14 mouse cellular contexts compared by ENCODE assay signal in genomic region chr11:78555623-78556022, GRCm38 (mm10). TPM values are rescaled to one million over a fixed set of nuclear protein-coding genes. Genes with fewer than 3 reads are reported as not detected.
DNase-seq lines count a peak whose midpoint lies in the region; ATAC-seq and TF ChIP-seq lines count a peak whose summit lies in the region.
"Had no signal": no experiment of that assay in that cellular context is flagged by ENCODE, and none has a peak within 500 bp of the region (broad histone marks: within the 10 kb centered on the region; RNA-seq: fewer than 3 reads in every experiment).

No protein-coding gene starts in this region.

- H3K4me2 ChIP-seq in heart, embryonic 11.5 days: no peak overlapping the region
- no peak overlapping the region for H3K4me2 ChIP-seq in intestine, embryonic 14.5 days (ENCODE audit: low read length)
- no peak overlapping the region for H3K4me2 ChIP-seq in liver, embryonic 16.5 days (ENCODE audit: low read depth, low read length)
- H3K4me2 ChIP-seq: embryonic facial prominence, embryonic 13.5 days; forebrain, embryonic 13.5 days had no signal

- TF ChIP-seq POLR2A in MEL (IDR thresholded peaks at IDR 0.05; ENCODE audit: control insufficient read depth in 1 of 2, insufficient read depth in 1 of 2, low read depth in 1 of 2, low read length in 2 of 2, poor library complexity in 1 of 2): no peak

- no peak overlapping the region; the same call in 1 of the 2 replicates for H3K9ac ChIP-seq in heart, embryonic 11.5 days (ENCODE audit: low read depth, low read length)
- peak overlapping the region; percentile 44 for H3K9ac ChIP-seq in MEL (ENCODE audit: control insufficient read depth, low read depth, low read length, poor library complexity, severe bottlenecking)
- H3K9ac ChIP-seq in intestine, embryonic 14.5 days (ENCODE audit: low read length): no peak overlapping the region
- H3K9ac ChIP-seq in liver, embryonic 16.5 days (ENCODE audit: low read depth, low read length): peak overlapping the region; percentile 7; the same call in 1 of the 2 replicates
- H3K9ac ChIP-seq: embryonic facial prominence, embryonic 13.5 days; forebrain, embryonic 13.5 days had no signal

- H3K27ac ChIP-seq in heart, embryonic 11.5 days (ENCODE audit: low read depth, low read length): peak overlapping the region; percentile 60
- peak overlapping the region; percentile 77 for H3K27ac ChIP-seq in MEL (ENCODE audit: control insufficient read depth, low read depth, low read length)
- H3K27ac ChIP-seq in intestine, embryonic 14.5 days (ENCODE audit: low read depth): peak overlapping the region; percentile 24; the same call in 1 of the 2 replicates
- H3K27ac ChIP-seq in liver, embryonic 16.5 days (ENCODE audit: low read length): peak overlapping the region; percentile 78
- H3K27ac ChIP-seq: embryonic facial prominence, embryonic 13.5 days; forebrain, embryonic 13.5 days; layer of hippocampus, adult 2 months had no signal

- peaks cover 12% of the 10 kb centered on the region for H3K4me1 ChIP-seq in heart, embryonic 11.5 days (ENCODE audit: control insufficient read depth, insufficient read depth, low read length)
- H3K4me1 ChIP-seq in MEL (ENCODE audit: control insufficient read depth in 1 of 2, insufficient read depth in 2 of 2, low read length in 2 of 2): peaks cover 24% of the 10 kb centered on the region in 2 experiments
- peaks cover 5% of the 10 kb centered on the region; the same call in 1 of the 2 replicates for H3K4me1 ChIP-seq in intestine, embryonic 14.5 days (replicated peaks; ENCODE audit: control insufficient read depth, insufficient read depth, low read length)
- H3K4me1 ChIP-seq in liver, embryonic 16.5 days (ENCODE audit: control insufficient read depth, low read depth, low read length): peaks cover 22% of the 10 kb centered on the region

- DNase-seq in heart, postnatal 25 days (ENCODE audit: low spot score): no peak
- peak; percentile 70 for DNase-seq in MEL (ENCODE audit: low read depth, low spot score)
- DNase-seq in intestine, embryonic 14.5 days (ENCODE audit: low spot score): no peak
- no peak for DNase-seq in right cerebral cortex, adult 18-20 months
- DNase-seq in thymus, adult 18-20 months: no peak
- DNase-seq: cerebellum, postnatal 14 days; kidney, adult 18-20 months had no signal

- H3K36me3 ChIP-seq in heart, embryonic 11.5 days (ENCODE audit: control insufficient read depth, insufficient read depth, low read length): no peaks in the 10 kb centered on the region
- peaks cover 0 to 22% of the 10 kb centered on the region in 2 experiments; a peak in 2 of 4 replicates for H3K36me3 ChIP-seq in MEL (ENCODE audit: control insufficient read depth in 1 of 2, insufficient read depth in 2 of 2, low read length in 2 of 2)
- no peaks in the 10 kb centered on the region for H3K36me3 ChIP-seq in intestine, embryonic 14.5 days (ENCODE audit: control insufficient read depth, insufficient read depth, low read length)
- no peaks in the 10 kb centered on the region for H3K36me3 ChIP-seq in liver, embryonic 16.5 days (ENCODE audit: control insufficient read depth, insufficient read depth)
- H3K36me3 ChIP-seq: embryonic facial prominence, embryonic 13.5 days; G1E had no signal

- H3K4me3 ChIP-seq in heart, embryonic 11.5 days (ENCODE audit: low read depth, low read length): no peak overlapping the region
- H3K4me3 ChIP-seq in MEL (ENCODE audit: control insufficient read depth in 1 of 2, insufficient read depth in 1 of 2, low read depth in 2 of 2, low read length in 2 of 2): no peak overlapping the region; a peak in 1 of 4 replicates
- no peak overlapping the region for H3K4me3 ChIP-seq in intestine, embryonic 14.5 days (ENCODE audit: low read depth, low read length)
- H3K4me3 ChIP-seq in liver, embryonic 16.5 days (ENCODE audit: low read depth, low read length): no peak overlapping the region
- H3K4me3 ChIP-seq: embryonic facial prominence, embryonic 13.5 days; forebrain, embryonic 13.5 days; layer of hippocampus, adult 2 months had no signal

- H3K79me2 ChIP-seq in MEL (ENCODE audit: control insufficient read depth, insufficient read depth, low read length, poor library complexity): no peaks in the 10 kb centered on the region

- H3K27me3 ChIP-seq in heart, embryonic 11.5 days (ENCODE audit: control insufficient read depth, insufficient read depth, low read length): no peaks in the 10 kb centered on the region
- H3K27me3 ChIP-seq in MEL (ENCODE audit: control insufficient read depth in 1 of 2, insufficient read depth in 2 of 2, low read length in 2 of 2): no peaks in the 10 kb centered on the region
- H3K27me3 ChIP-seq in intestine, embryonic 14.5 days (replicated peaks; ENCODE audit: control insufficient read depth, insufficient read depth, low read length): no peaks in the 10 kb centered on the region
- H3K27me3 ChIP-seq in liver, embryonic 16.5 days (ENCODE audit: control insufficient read depth, insufficient read depth, low read depth, low read length): no peaks in the 10 kb centered on the region
- H3K27me3 ChIP-seq: embryonic facial prominence, embryonic 13.5 days; forebrain, embryonic 13.5 days had no signal

- TF ChIP-seq CTCF in MEL (IDR thresholded peaks at IDR 0.05 in 2 of 3, conservative IDR thresholded peaks at IDR 0.05 in 1 of 3; ENCODE audit: control insufficient read depth in 1 of 3, insufficient read depth in 1 of 3, low read depth in 2 of 3, low read length in 3 of 3, poor library complexity in 1 of 3, severe bottlenecking in 1 of 3): no peak

- intact Hi-C loops in heart, postnatal 25 days (cut with DNase I): loop anchor here (10.0 kb wide), 1 partner anchor 369 kb away; the partner anchor contains the start of gene Nos2

- H3K9me3 ChIP-seq in heart, embryonic 11.5 days (replicated peaks; ENCODE audit: control insufficient read depth, low read length): no peaks in the 10 kb centered on the region
- H3K9me3 ChIP-seq in MEL (replicated peaks; ENCODE audit: insufficient read depth, low read length): no peaks in the 10 kb centered on the region
- no peaks in the 10 kb centered on the region for H3K9me3 ChIP-seq in intestine, embryonic 14.5 days (ENCODE audit: control insufficient read depth, low read length)
- no peaks in the 10 kb centered on the region for H3K9me3 ChIP-seq in liver, embryonic 16.5 days (replicated peaks; ENCODE audit: control insufficient read depth, low read length)
- H3K9me3 ChIP-seq: forebrain, embryonic 13.5 days had no signal

- no peak for ATAC-seq in heart, embryonic 11.5 days (replicated peaks; ENCODE audit: insufficient number of reproducible peaks, low FRiP score, low TSS enrichment)
- ATAC-seq in intestine, embryonic 14.5 days (replicated peaks; ENCODE audit: low FRiP score, low TSS enrichment, low read depth): no peak
- peak; percentile 9; the same call in 1 of the 2 replicates for ATAC-seq in liver, embryonic 16.5 days (ENCODE audit: low read depth)
- ATAC-seq in granulocyte monocyte progenitor cell, adult 5-6 weeks (replicated peaks; ENCODE audit: poor library complexity, severe bottlenecking): no peak
- ATAC-seq: forebrain, embryonic 13.5 days had no signal

- 68% methylated on average over 3 of the region's 3 CpGs for WGBS in heart, embryonic 11.5 days (ENCODE audit: insufficient replicate concordance)
- 74% methylated on average over 3 of the region's 3 CpGs for WGBS in intestine, embryonic 14.5 days
- WGBS in liver, embryonic 16.5 days (ENCODE audit: insufficient replicate concordance): 27% methylated on average over 3 of the region's 3 CpGs

- peak; percentile 49 to 70; a peak in 3 of 4 replicates for TF ChIP-seq EP300 in MEL (IDR thresholded peaks at IDR 0.05; ENCODE audit: low read depth in 1 of 2, low read length in 2 of 2)

- no peak for TF ChIP-seq RAD21 in MEL (IDR thresholded peaks at IDR 0.05; ENCODE audit: low read depth, low read length)

RNA-seq across cellular contexts. Expression of gene Tmem97, which starts 5.0 kb away (rescaled TPM):
- polyA plus RNA-seq in heart, embryonic 11.5 days (2014; fragmentation: Nextera tagmentation; extraction: Ambion mirVana): 82.4 and 88.3 TPM in 2 replicates
- 1 to 10 TPM; 5.3 to 5.5 TPM for total RNA-seq in heart, postnatal 25 days (2021)
- total RNA-seq in MEL (2012; rRNA removed): 204 and 207 TPM in 2 replicates
- polyA plus RNA-seq in MEL (2012; ENCODE audit: insufficient read depth in 1 of 2, insufficient read length in 2 of 2, low read depth in 1 of 2, low replicate concordance in 2 of 2, missing spikeins in 1 of 2): 100 to 1,000 TPM; 166 to 215 TPM
- polyA plus RNA-seq in intestine, embryonic 14.5 days (2014; fragmentation: Nextera tagmentation; extraction: Ambion mirVana): 131 and 160 TPM in 2 replicates
- polyA plus RNA-seq in liver, embryonic 16.5 days (2015; fragmentation: Nextera tagmentation; extraction: Ambion mirVana): 101 and 110 TPM in 2 replicates
- total RNA-seq in granulocyte monocyte progenitor cell, adult 5-6 weeks (2014; fragmentation: Nextera tagmentation): 89.3 and 102 TPM in 2 replicates
- 71.9 and 93.9 TPM in 2 replicates for total RNA-seq in granulocyte monocyte progenitor cell, adult 5-6 weeks (2017)

RNA-seq across cellular contexts. Expression of gene Ift20, which starts 19.5 kb away (rescaled TPM):
- 107 and 114 TPM in 2 replicates for polyA plus RNA-seq in heart, embryonic 11.5 days (2014; fragmentation: Nextera tagmentation; extraction: Ambion mirVana)
- 10 to 100 TPM; 39.0 to 45.5 TPM for total RNA-seq in heart, postnatal 25 days (2021)
- total RNA-seq in MEL (2012; rRNA removed): 153 and 196 TPM in 2 replicates
- polyA plus RNA-seq in MEL (2012; ENCODE audit: insufficient read depth in 1 of 2, insufficient read length in 2 of 2, low read depth in 1 of 2, low replicate concordance in 2 of 2, missing spikeins in 1 of 2): 100 to 1,000 TPM in 1 of 2 experiments, not detected in 1; 128 TPM
- polyA plus RNA-seq in intestine, embryonic 14.5 days (2014; fragmentation: Nextera tagmentation; extraction: Ambion mirVana): 117 and 123 TPM in 2 replicates
- 61.2 and 61.4 TPM in 2 replicates for polyA plus RNA-seq in liver, embryonic 16.5 days (2015; fragmentation: Nextera tagmentation; extraction: Ambion mirVana)
- total RNA-seq in granulocyte monocyte progenitor cell, adult 5-6 weeks (2014; fragmentation: Nextera tagmentation): 81.0 and 106 TPM in 2 replicates
- total RNA-seq in granulocyte monocyte progenitor cell, adult 5-6 weeks (2017): 138 and 194 TPM in 2 replicates

RNA-seq across cellular contexts. Expression of gene Tnfaip1, which starts 19.5 kb away (rescaled TPM):
- polyA plus RNA-seq in heart, embryonic 11.5 days (2014; fragmentation: Nextera tagmentation; extraction: Ambion mirVana): 81.1 and 92.5 TPM in 2 replicates
- total RNA-seq in heart, postnatal 25 days (2021): 10 to 100 TPM; 39.1 to 41.9 TPM
- total RNA-seq in MEL (2012; rRNA removed): 3.9 and 4.7 TPM in 2 replicates
- 1 to 10 TPM in 1 of 2 experiments, not detected in 1; 7.4 TPM for polyA plus RNA-seq in MEL (2012; ENCODE audit: insufficient read depth in 1 of 2, insufficient read length in 2 of 2, low read depth in 1 of 2, low replicate concordance in 2 of 2, missing spikeins in 1 of 2)
- 83.3 and 86.7 TPM in 2 replicates for polyA plus RNA-seq in intestine, embryonic 14.5 days (2014; fragmentation: Nextera tagmentation; extraction: Ambion mirVana)
- 15.1 and 16.9 TPM in 2 replicates for polyA plus RNA-seq in liver, embryonic 16.5 days (2015; fragmentation: Nextera tagmentation; extraction: Ambion mirVana)
- total RNA-seq in granulocyte monocyte progenitor cell, adult 5-6 weeks (2014; fragmentation: Nextera tagmentation): 13.2 and 15.1 TPM in 2 replicates
- total RNA-seq in granulocyte monocyte progenitor cell, adult 5-6 weeks (2017): 3.3 and 5.6 TPM in 2 replicates

RNA-seq across cellular contexts. Expression of gene Poldip2, which starts 43.6 kb away (rescaled TPM):
- polyA plus RNA-seq in heart, embryonic 11.5 days (2014; fragmentation: Nextera tagmentation; extraction: Ambion mirVana): 130 and 154 TPM in 2 replicates
- total RNA-seq in heart, postnatal 25 days (2021): 100 to 1,000 TPM; 152 to 154 TPM
- 157 and 182 TPM in 2 replicates for total RNA-seq in MEL (2012; rRNA removed)
- 100 to 1,000 TPM; 166 to 260 TPM for polyA plus RNA-seq in MEL (2012; ENCODE audit: insufficient read depth in 1 of 2, insufficient read length in 2 of 2, low read depth in 1 of 2, low replicate concordance in 2 of 2, missing spikeins in 1 of 2)
- 146 and 147 TPM in 2 replicates for polyA plus RNA-seq in intestine, embryonic 14.5 days (2014; fragmentation: Nextera tagmentation; extraction: Ambion mirVana)
- polyA plus RNA-seq in liver, embryonic 16.5 days (2015; fragmentation: Nextera tagmentation; extraction: Ambion mirVana): 62.5 and 63.6 TPM in 2 replicates
- total RNA-seq in granulocyte monocyte progenitor cell, adult 5-6 weeks (2014; fragmentation: Nextera tagmentation): 61.3 and 68.8 TPM in 2 replicates
- total RNA-seq in granulocyte monocyte progenitor cell, adult 5-6 weeks (2017): 64.5 and 85.8 TPM in 2 replicates

RNA-seq across cellular contexts. Expression of gene Tmem199, which starts 43.7 kb away (rescaled TPM):
- 57.0 and 63.9 TPM in 2 replicates for polyA plus RNA-seq in heart, embryonic 11.5 days (2014; fragmentation: Nextera tagmentation; extraction: Ambion mirVana)
- total RNA-seq in heart, postnatal 25 days (2021): 10 to 100 TPM; 10.5 to 10.8 TPM
- total RNA-seq in MEL (2012; rRNA removed): 51.9 and 57.1 TPM in 2 replicates
- 10 to 100 TPM in 1 of 2 experiments, not detected in 1; 36.5 TPM for polyA plus RNA-seq in MEL (2012; ENCODE audit: insufficient read depth in 1 of 2, insufficient read length in 2 of 2, low read depth in 1 of 2, low replicate concordance in 2 of 2, missing spikeins in 1 of 2)
- polyA plus RNA-seq in intestine, embryonic 14.5 days (2014; fragmentation: Nextera tagmentation; extraction: Ambion mirVana): 57.9 and 63.2 TPM in 2 replicates
- polyA plus RNA-seq in liver, embryonic 16.5 days (2015; fragmentation: Nextera tagmentation; extraction: Ambion mirVana): 17.0 and 17.2 TPM in 2 replicates
- total RNA-seq in granulocyte monocyte progenitor cell, adult 5-6 weeks (2014; fragmentation: Nextera tagmentation): 21.9 and 36.8 TPM in 2 replicates
- total RNA-seq in granulocyte monocyte progenitor cell, adult 5-6 weeks (2017): 25.5 and 29.9 TPM in 2 replicates

Comparison
In these comparisons a context has a peak if more than half of its experiments do, and no peak if none do; other contexts are left out.
1. H3K27ac ChIP-seq: peak in every context shown above with its lines; median percentile 78 in liver, embryonic 16.5 days; 77 in MEL; 60 in heart, embryonic 11.5 days; 24 in intestine, embryonic 14.5 days.
2. H3K9ac ChIP-seq: peak in MEL (single experiment) and liver, embryonic 16.5 days (single experiment); none in heart, embryonic 11.5 days (single experiment) and intestine, embryonic 14.5 days (single experiment).